Mouse (Mus musculus) MEL (cell line): ENCODE data around the gene Ghr.

Experiments used
- CHD1 ChIP-seq: IDR thresholded peaks from 2 replicates; pipeline ENCODE4 v1.6.1; 2012; ENCODE audit warnings: low read depth, mild to moderate bottlenecking, inconsistent platforms, low read length, improper control_type of control experiment
- CTCF ChIP-seq, 3 experiments: IDR thresholded peaks in 2 of 3; conservative IDR thresholded peaks in 1 of 3; 2 replicates each; pipeline ENCODE4 v1.5.1; 2011 to 2012; ENCODE audit warnings: low read length in 3 of 3, low read depth in 2 of 3, mild to moderate bottlenecking in 2 of 3, improper control_type of control experiment in 1 of 3, inconsistent platforms in 1 of 3, mixed read lengths in 1 of 3, moderate library complexity in 1 of 3; ENCODE audit not compliant: control insufficient read depth in 1 of 3, insufficient read depth in 1 of 3, poor library complexity in 1 of 3, severe bottlenecking in 1 of 3
- GATA1 ChIP-seq: IDR thresholded peaks from 2 replicates; pipeline ENCODE4 v1.6.1; 2011; ENCODE audit warnings: low read depth, low read length, improper control_type of control experiment
- POLR2A ChIP-seq, 2 experiments: IDR thresholded peaks; 2 replicates each; pipeline ENCODE4 v1.6.1; 2011 to 2012; ENCODE audit warnings: low read length in 2 of 2, mild to moderate bottlenecking in 2 of 2, control low read depth in 1 of 2, improper control_type of control experiment in 1 of 2, low read depth in 1 of 2, moderate library complexity in 1 of 2; ENCODE audit not compliant: control insufficient read depth in 1 of 2, insufficient read depth in 1 of 2, poor library complexity in 1 of 2

- TF ChIP-seq CHD1, result no peak
- no peak for TF ChIP-seq POLR2A (IDR thresholded peaks at IDR 0.05; ENCODE audit: control insufficient read depth in 1 of 2, insufficient read depth in 1 of 2, low read depth in 1 of 2, low read length in 2 of 2, poor library complexity in 1 of 2)
- TF ChIP-seq CTCF (IDR thresholded peaks at IDR 0.05 in 2 of 3, conservative IDR thresholded peaks at IDR 0.05 in 1 of 3; ENCODE audit: control insufficient read depth in 1 of 3, insufficient read depth in 1 of 3, low read depth in 2 of 3, low read length in 3 of 3, poor library complexity in 1 of 3, severe bottlenecking in 1 of 3), result no peak
- no peak for TF ChIP-seq GATA1
Measured at GRCm38 (mm10) chr15:3536309-3536900, 46.9 kb downstream of the Ghr start.
